Mouse (Mus musculus): ENCODE results near the gene Olfr108. TPM values are rescaled to one million over a fixed set of nuclear protein-coding genes. Genes with fewer than 3 reads are reported as not detected.

The Olfr108 gene
- polyA plus RNA-seq (2015; fragmentation: Nextera tagmentation; extraction: Ambion mirVana) = not detected in 2 replicates

DNA sequence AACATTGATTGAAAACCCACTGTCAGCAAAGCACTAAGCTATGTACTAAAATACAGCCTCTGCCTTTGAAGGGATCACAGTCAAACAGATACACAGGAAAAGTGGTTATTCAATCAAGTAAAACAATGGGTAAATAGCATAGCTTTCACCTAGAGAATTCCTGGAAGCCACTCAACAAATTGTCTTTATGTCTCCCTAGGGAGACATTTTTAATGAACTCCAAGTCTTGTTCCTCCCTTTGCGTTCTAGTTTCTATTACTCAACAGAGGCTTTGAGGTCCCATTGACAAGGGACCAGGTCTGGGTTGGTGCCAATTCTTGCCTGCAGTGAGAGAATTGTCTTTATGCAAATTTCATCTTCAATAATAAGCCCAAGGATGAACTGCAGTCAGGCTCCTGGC lies at the start of gene Olfr108:
Gene Olfr108 (plus strand): TSS at position 301 of the 400 bp plus-strand sequence.
- no peak for ATAC-seq (replicated peaks; ENCODE audit: low FRiP score)
- Histone ChIP-seq H3K4me3 (replicated peaks) (no peak within 1 kb of the TSS), H3K4me1 (no peaks in the 10 kb centered on the region), H3K27ac (no peak within 1 kb of the TSS), H3K27me3 (no peaks in the 10 kb centered on the region), H3K9ac (no peak within 1 kb of the TSS), H3K36me3 (no peaks in the 10 kb centered on the region), H3K4me2 (no peak within 1 kb of the TSS), H3K9me3 (replicated peaks) (no peaks in the 10 kb centered on the region)
- WGBS = 81% methylated on average over 1 of the region's 1 CpGs

DNA sequence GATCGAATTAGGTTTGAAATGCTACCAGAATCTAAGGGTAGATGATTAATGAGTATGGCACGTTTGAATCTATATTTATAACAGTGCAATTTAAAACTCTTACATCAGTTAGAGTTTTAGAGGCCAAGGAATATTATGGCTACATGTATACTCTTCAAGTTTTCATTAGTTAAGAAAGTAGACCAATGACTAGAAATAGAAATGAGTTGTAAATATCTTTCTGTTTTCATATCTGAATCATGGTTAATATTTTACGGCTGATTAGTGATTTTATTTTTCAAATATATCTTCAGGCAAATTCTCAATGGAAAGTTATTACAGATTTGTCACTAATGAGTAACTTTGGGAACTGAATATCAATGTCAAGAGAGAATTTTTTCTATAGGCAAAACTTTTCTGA lies 46.4 kb upstream of the Olfr108 start, which contains the start of gene Olfr107:
Gene Olfr107 (plus strand): TSS at position 301 of the 400 bp plus-strand sequence.
- no peaks in the 10 kb centered on the region for H3K9me3 ChIP-seq (replicated peaks)
- no peak within 1 kb of the TSS for H3K27ac ChIP-seq
- no peaks in the 10 kb centered on the region for H3K4me1 ChIP-seq
- no peak within 1 kb of the TSS for H3K4me3 ChIP-seq (replicated peaks)
- no peak within 1 kb of the TSS for H3K4me2 ChIP-seq
- H3K36me3 ChIP-seq = no peaks in the 10 kb centered on the region
- H3K27me3 ChIP-seq = no peaks in the 10 kb centered on the region
- 78% methylated on average over 3 of the region's 3 CpGs for WGBS
- H3K9ac ChIP-seq = no peak within 1 kb of the TSS
- ATAC-seq (replicated peaks; ENCODE audit: low FRiP score) = no peak

DNA sequence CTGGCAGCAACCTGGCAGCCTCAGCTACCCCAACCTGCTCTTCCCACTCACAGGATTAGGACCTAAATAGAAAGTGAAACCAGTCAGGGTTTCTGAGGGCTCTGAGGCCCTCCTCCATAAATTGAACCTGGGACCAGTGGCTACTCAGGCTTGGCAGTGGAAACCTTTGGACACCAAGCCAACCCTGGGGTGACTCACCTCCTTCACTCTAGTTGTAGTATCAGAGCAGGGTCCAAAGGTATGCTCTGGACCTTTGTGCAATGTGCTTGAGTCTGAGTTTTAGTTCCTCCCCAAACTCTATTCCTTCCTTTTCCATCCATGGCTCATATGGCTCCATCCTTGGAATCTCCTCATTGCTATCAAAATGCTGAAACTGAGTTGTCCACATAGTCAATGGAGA lies 31.9 kb upstream of the Olfr108 start:
- Histone ChIP-seq H3K4me3 (replicated peaks) (no peak overlapping the region), H3K36me3 (no peaks in the 10 kb centered on the region), H3K4me1 (no peaks in the 10 kb centered on the region), H3K9ac (no peak overlapping the region), H3K27me3 (no peaks in the 10 kb centered on the region), H3K9me3 (replicated peaks) (no peaks in the 10 kb centered on the region), H3K4me2 (no peak overlapping the region), H3K27ac (no peak overlapping the region)
- no peak for ATAC-seq (replicated peaks; ENCODE audit: low FRiP score)

DNA sequence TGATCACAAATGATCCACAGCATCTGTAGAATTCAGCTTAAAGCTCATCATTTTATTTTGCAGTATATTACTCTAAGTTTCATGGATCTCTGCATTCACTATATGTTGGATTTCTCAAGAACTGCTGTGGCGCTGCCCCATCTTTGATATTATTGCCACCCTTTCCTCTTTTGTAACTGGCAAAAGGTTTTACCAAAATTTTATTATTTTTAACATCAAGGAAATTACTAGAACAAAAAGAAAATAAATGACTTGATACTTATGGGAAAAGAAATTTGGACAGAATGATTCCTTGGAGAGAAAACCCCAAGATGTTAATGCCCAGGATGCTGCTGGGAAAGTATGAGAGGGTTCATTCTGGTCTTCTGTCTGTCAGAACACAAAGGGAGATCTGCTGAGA lies 13.3 kb downstream of the Olfr108 start, which contains the start of gene Olfr109:
Gene Olfr109 (plus strand): TSS at position 301 of the 400 bp plus-strand sequence.
- Histone ChIP-seq H3K4me1 (no peaks in the 10 kb centered on the region), H3K9me3 (replicated peaks) (no peaks in the 10 kb centered on the region), H3K27ac (no peak within 1 kb of the TSS), H3K27me3 (no peaks in the 10 kb centered on the region), H3K9ac (no peak within 1 kb of the TSS), H3K4me3 (replicated peaks) (no peak within 1 kb of the TSS), H3K4me2 (no peak within 1 kb of the TSS), H3K36me3 (no peaks in the 10 kb centered on the region)
- ATAC-seq (replicated peaks; ENCODE audit: low FRiP score) = no peak
- WGBS = 90% methylated on average over 1 of the region's 1 CpGs

DNA sequence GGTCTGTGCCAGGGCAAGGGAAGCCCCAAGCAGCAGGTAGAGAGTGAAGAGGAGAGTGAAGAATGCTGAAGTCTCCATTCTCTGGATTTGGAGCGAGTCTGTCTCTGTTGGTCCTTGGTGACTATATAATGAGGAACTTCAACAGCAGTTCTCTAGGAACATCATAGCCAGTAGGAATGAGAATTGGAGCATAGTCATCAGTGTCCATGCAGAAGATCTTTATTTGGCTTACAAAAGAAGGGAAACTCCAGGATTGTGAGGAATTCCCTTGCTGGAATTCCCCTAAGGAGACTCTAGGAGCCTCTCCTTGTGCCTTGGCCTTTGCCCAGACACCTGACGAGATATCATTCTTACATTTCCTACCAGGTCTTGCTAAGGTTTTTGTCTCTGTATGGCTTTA lies 38.2 kb downstream of the Olfr108 start, which contains the start of gene H2-M2:
Gene H2-M2 (minus strand): TSS at position 101 of the 400 bp plus-strand sequence.
- no peak within 1 kb of the TSS for H3K27ac ChIP-seq
- no peak within 1 kb of the TSS for H3K4me2 ChIP-seq
- no peaks in the 10 kb centered on the region for H3K4me1 ChIP-seq
- no peak within 1 kb of the TSS for H3K4me3 ChIP-seq (replicated peaks)
- 75% methylated on average over 2 of the region's 2 CpGs for WGBS
- no peak for ATAC-seq (replicated peaks; ENCODE audit: low FRiP score)
- no peaks in the 10 kb centered on the region for H3K9me3 ChIP-seq (replicated peaks)
- no peaks in the 10 kb centered on the region for H3K27me3 ChIP-seq
- H3K36me3 ChIP-seq = no peaks in the 10 kb centered on the region
- no peak within 1 kb of the TSS for H3K9ac ChIP-seq

DNA sequence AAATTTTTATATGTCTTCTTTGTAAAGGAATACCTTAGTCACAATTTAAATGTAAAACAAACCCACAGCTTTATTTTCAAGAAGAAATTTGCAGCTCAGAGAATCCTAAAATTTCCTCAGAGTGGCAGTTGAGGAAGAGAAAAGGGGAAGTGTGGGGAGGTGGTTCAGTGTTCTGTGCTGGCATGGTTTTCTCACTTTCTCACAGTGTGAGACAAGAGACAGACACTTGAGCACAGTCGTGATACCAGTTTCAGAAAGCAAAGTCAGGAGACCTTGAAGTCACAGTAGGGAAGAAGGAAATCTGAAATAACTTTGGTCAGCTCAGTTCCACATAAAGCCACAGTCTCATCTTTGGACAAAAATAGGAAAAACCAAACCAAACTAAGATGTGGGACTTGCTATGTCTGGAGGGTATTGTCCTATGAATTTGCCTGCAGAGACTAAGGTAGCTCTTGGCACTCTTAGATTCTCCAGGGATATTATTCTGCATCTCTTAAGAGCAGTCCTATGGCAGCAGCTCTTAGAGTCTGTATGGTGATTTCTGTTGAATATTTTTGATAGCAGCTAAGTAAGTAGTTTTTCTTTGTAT lies 46.7 kb downstream of the Olfr108 start, which contains the start of gene Olfr110:
Gene Olfr110 (plus strand): TSS at position 539 of the 589 bp plus-strand sequence.
- no peak for ATAC-seq (replicated peaks; ENCODE audit: low FRiP score)
- H3K27ac ChIP-seq = no peak within 1 kb of the TSS
- no peaks in the 10 kb centered on the region for H3K36me3 ChIP-seq
- H3K4me3 ChIP-seq (replicated peaks) = no peak within 1 kb of the TSS
- H3K9ac ChIP-seq = no peak within 1 kb of the TSS
- 47% methylated on average over 1 of the region's 1 CpGs for WGBS
- no peaks in the 10 kb centered on the region for H3K9me3 ChIP-seq (replicated peaks)
- no peaks in the 10 kb centered on the region for H3K4me1 ChIP-seq
- no peaks in the 10 kb centered on the region for H3K27me3 ChIP-seq
- H3K4me2 ChIP-seq = no peak within 1 kb of the TSS

Other genes with a start within 250 kb of the Olfr108 start
- gene Olfr94, start 244.5 kb upstream of the Olfr108 start, polyA plus RNA-seq (2015; fragmentation: Nextera tagmentation; extraction: Ambion mirVana) = not detected in 2 replicates
- not detected in 2 replicates for gene Olfr95, start 232.4 kb upstream of the Olfr108 start, polyA plus RNA-seq (2015; fragmentation: Nextera tagmentation; extraction: Ambion mirVana)
- not detected in 2 replicates for gene Olfr96, start 225.3 kb upstream of the Olfr108 start, polyA plus RNA-seq (2015; fragmentation: Nextera tagmentation; extraction: Ambion mirVana)
- gene Olfr97, start 208.2 kb upstream of the Olfr108 start, polyA plus RNA-seq (2015; fragmentation: Nextera tagmentation; extraction: Ambion mirVana) = not detected in 2 replicates
- gene Olfr98, start 181.7 kb upstream of the Olfr108 start, polyA plus RNA-seq (2015; fragmentation: Nextera tagmentation; extraction: Ambion mirVana) = not detected in 2 replicates
- gene H2-M3, start 175.3 kb upstream of the Olfr108 start, polyA plus RNA-seq (2015; fragmentation: Nextera tagmentation; extraction: Ambion mirVana) = 1.5 and 1.8 TPM in 2 replicates
- gene Olfr99, start 162.0 kb upstream of the Olfr108 start, polyA plus RNA-seq (2015; fragmentation: Nextera tagmentation; extraction: Ambion mirVana) = not detected in 2 replicates
- gene Olfr101, start 141.2 kb upstream of the Olfr108 start, polyA plus RNA-seq (2015; fragmentation: Nextera tagmentation; extraction: Ambion mirVana) = not detected in 2 replicates
- gene Olfr102, start 128.4 kb upstream of the Olfr108 start, polyA plus RNA-seq (2015; fragmentation: Nextera tagmentation; extraction: Ambion mirVana) = not detected in 2 replicates
- not detected in 2 replicates for gene Olfr103, start 105.8 kb upstream of the Olfr108 start, polyA plus RNA-seq (2015; fragmentation: Nextera tagmentation; extraction: Ambion mirVana)
- not detected in 2 replicates for gene Olfr104-ps, start 85.9 kb upstream of the Olfr108 start, polyA plus RNA-seq (2015; fragmentation: Nextera tagmentation; extraction: Ambion mirVana)
- gene Olfr105-ps, start 66.4 kb upstream of the Olfr108 start, polyA plus RNA-seq (2015; fragmentation: Nextera tagmentation; extraction: Ambion mirVana) = not detected in 2 replicates
- not detected in 2 replicates for gene Olfr106-ps, start 55.1 kb upstream of the Olfr108 start, polyA plus RNA-seq (2015; fragmentation: Nextera tagmentation; extraction: Ambion mirVana)
- gene Olfr107, start 46.3 kb upstream of the Olfr108 start, polyA plus RNA-seq (2015; fragmentation: Nextera tagmentation; extraction: Ambion mirVana) = not detected in 2 replicates
- gene Olfr109, start 13.4 kb downstream of the Olfr108 start, polyA plus RNA-seq (2015; fragmentation: Nextera tagmentation; extraction: Ambion mirVana) = not detected in 2 replicates
- not detected in 2 replicates for gene H2-M2, start 38.1 kb downstream of the Olfr108 start, polyA plus RNA-seq (2015; fragmentation: Nextera tagmentation; extraction: Ambion mirVana)
- not detected in 2 replicates for gene Olfr110, start 47.0 kb downstream of the Olfr108 start, polyA plus RNA-seq (2015; fragmentation: Nextera tagmentation; extraction: Ambion mirVana)
- not detected in 2 replicates for gene Olfr111, start 62.5 kb downstream of the Olfr108 start, polyA plus RNA-seq (2015; fragmentation: Nextera tagmentation; extraction: Ambion mirVana)
- not detected in 2 replicates for gene Olfr112, start 124.0 kb downstream of the Olfr108 start, polyA plus RNA-seq (2015; fragmentation: Nextera tagmentation; extraction: Ambion mirVana)
- gene Olfr113, start 132.2 kb downstream of the Olfr108 start, polyA plus RNA-seq (2015; fragmentation: Nextera tagmentation; extraction: Ambion mirVana) = not detected in 2 replicates
- not detected in 2 replicates for gene Olfr114, start 147.3 kb downstream of the Olfr108 start, polyA plus RNA-seq (2015; fragmentation: Nextera tagmentation; extraction: Ambion mirVana)
- gene Olfr115, start 181.6 kb downstream of the Olfr108 start, polyA plus RNA-seq (2015; fragmentation: Nextera tagmentation; extraction: Ambion mirVana) = not detected in 2 replicates
- gene Olfr116, start 181.7 kb downstream of the Olfr108 start, polyA plus RNA-seq (2015; fragmentation: Nextera tagmentation; extraction: Ambion mirVana) = not detected in 2 replicates
- gene Olfr117, start 218.3 kb downstream of the Olfr108 start, polyA plus RNA-seq (2015; fragmentation: Nextera tagmentation; extraction: Ambion mirVana) = not detected in 2 replicates
- gene Olfr118, start 221.5 kb downstream of the Olfr108 start, polyA plus RNA-seq (2015; fragmentation: Nextera tagmentation; extraction: Ambion mirVana) = not detected in 2 replicates

Measured in kidney, embryonic 15.5 days (tissue).